In the genomic region with DNA sequence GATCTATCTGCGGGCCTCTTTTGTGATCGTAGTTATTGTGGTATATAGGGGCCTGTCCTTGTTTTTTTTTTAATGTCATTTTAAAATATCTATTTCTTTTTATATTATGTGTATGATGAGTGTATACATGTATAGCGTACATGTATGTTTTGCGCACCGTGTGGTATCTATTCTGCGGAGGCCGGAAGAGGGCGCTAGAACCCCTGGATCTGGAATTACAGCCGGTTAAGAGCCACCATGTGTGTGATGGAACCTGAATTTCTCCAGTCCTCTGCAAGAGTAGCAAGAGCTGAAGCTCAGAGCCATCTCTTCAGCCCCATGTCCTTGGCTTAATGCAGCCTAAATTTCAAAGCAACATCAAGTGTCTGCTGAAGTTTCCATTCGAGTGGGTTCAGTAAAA, we compare ENCODE assay signal across 10 mouse cellular contexts. TPM values are rescaled to one million over a fixed set of nuclear protein-coding genes. Genes with fewer than 3 reads are reported as not detected.
DNase-seq lines count a peak whose midpoint lies in the region; ATAC-seq and TF ChIP-seq lines count a peak whose summit lies in the region.
"Had no signal": no experiment of that assay in that cellular context is flagged by ENCODE, and none has a peak within 500 bp of the region (broad histone marks: within the 10 kb centered on the region; RNA-seq: fewer than 3 reads in every experiment).

No protein-coding gene starts in this region.

- peaks cover 0 to 7% of the 10 kb centered on the region in 2 experiments; a peak in 2 of 4 replicates for H3K36me3 ChIP-seq in MEL (ENCODE audit: control insufficient read depth in 1 of 2, insufficient read depth in 2 of 2, low read length in 2 of 2)
- H3K36me3 ChIP-seq: lung, embryonic 15.5 days had no signal

- no peaks in the 10 kb centered on the region for H3K27me3 ChIP-seq in MEL (ENCODE audit: control insufficient read depth in 1 of 2, insufficient read depth in 2 of 2, low read length in 2 of 2)
- H3K27me3 ChIP-seq: lung, embryonic 15.5 days had no signal

- TF ChIP-seq CTCF in left cerebral cortex, adult 2 months (IDR thresholded peaks at IDR 0.05), result peak; percentile 24; the same call in 1 of the 2 replicates
- peak; percentile 65 to 87 (median 87) for TF ChIP-seq CTCF in MEL (IDR thresholded peaks at IDR 0.05 in 2 of 3, conservative IDR thresholded peaks at IDR 0.05 in 1 of 3; ENCODE audit: control insufficient read depth in 1 of 3, insufficient read depth in 1 of 3, low read depth in 2 of 3, low read length in 3 of 3, poor library complexity in 1 of 3, severe bottlenecking in 1 of 3)

- no peak overlapping the region for H3K4me3 ChIP-seq in left cerebral cortex, adult 2 months
- peak overlapping the region; percentile 57 to 64 for H3K4me3 ChIP-seq in MEL (ENCODE audit: control insufficient read depth in 1 of 2, insufficient read depth in 1 of 2, low read depth in 2 of 2, low read length in 2 of 2)

- no peak for ATAC-seq in monocyte, adult 5-6 weeks (replicated peaks; ENCODE audit: insufficient number of reproducible peaks, low FRiP score, low TSS enrichment, poor library complexity, severe bottlenecking)

- no peaks in the 10 kb centered on the region for H3K9me3 ChIP-seq in MEL (replicated peaks; ENCODE audit: insufficient read depth, low read length)
- H3K9me3 ChIP-seq: lung, embryonic 15.5 days had no signal

- intact Hi-C loops in left cerebral cortex, adult 2 months (cut with DNase I), result no loop called here

- no peak for TF ChIP-seq EP300 in MEL (IDR thresholded peaks at IDR 0.05; ENCODE audit: low read depth in 1 of 2, low read length in 2 of 2)

- H3K9ac ChIP-seq in MEL (ENCODE audit: control insufficient read depth, low read depth, low read length, poor library complexity, severe bottlenecking), result peak overlapping the region; percentile 61
- H3K9ac ChIP-seq: lung, embryonic 15.5 days had no signal

- no peak overlapping the region for H3K27ac ChIP-seq in left cerebral cortex, adult 2 months
- peak overlapping the region; percentile 76 for H3K27ac ChIP-seq in MEL (ENCODE audit: control insufficient read depth, low read depth, low read length)
- H3K27ac ChIP-seq: lung, embryonic 15.5 days had no signal

- peak; percentile 82 for TF ChIP-seq RAD21 in MEL (IDR thresholded peaks at IDR 0.05; ENCODE audit: low read depth, low read length)

- H3K79me2 ChIP-seq in MEL (ENCODE audit: control insufficient read depth, insufficient read depth, low read length, poor library complexity), result no peaks in the 10 kb centered on the region

- DNase-seq in left cerebral cortex, adult 2 months (ENCODE audit: extremely low spot score in 1 of 2, low spot score in 2 of 2), result no peak
- DNase-seq in left cerebral cortex, adult 11 months (ENCODE audit: low spot score), result no peak
- DNase-seq in MEL (ENCODE audit: low read depth, low spot score), result peak; percentile 89
- DNase-seq in embryo, embryonic 11 days, result peak; percentile 25
- peak; percentile 37 for DNase-seq in lung, postnatal 36 days
- no peak for DNase-seq in layer of hippocampus, postnatal 25 days (ENCODE audit: extremely low spot score in 1 of 2, low spot score in 1 of 2)
- DNase-seq: adrenal gland, adult 2 months; right cerebral cortex, postnatal 4 days had no signal

- peaks cover 4 to 5% of the 10 kb centered on the region in 2 experiments for H3K4me1 ChIP-seq in MEL (ENCODE audit: control insufficient read depth in 1 of 2, insufficient read depth in 2 of 2, low read length in 2 of 2)

- TF ChIP-seq POLR2A in MEL (IDR thresholded peaks at IDR 0.05; ENCODE audit: control insufficient read depth in 1 of 2, insufficient read depth in 1 of 2, low read depth in 1 of 2, low read length in 2 of 2, poor library complexity in 1 of 2), result no peak

TF ChIP-seq in MEL, 35 proteins besides CTCF, POLR2A, EP300 and RAD21:
- TF ChIP-seq MXI1 (IDR thresholded peaks at IDR 0.05; ENCODE audit: low read depth, low read length) (peak; percentile 74; the same call in 1 of the 2 replicates), ZKSCAN1 (IDR thresholded peaks at IDR 0.05; ENCODE audit: low read depth, low read length) (no peak), GATA1 (IDR thresholded peaks at IDR 0.05; ENCODE audit: low read depth, low read length) (no peak), SIN3A (IDR thresholded peaks at IDR 0.05; ENCODE audit: low read length) (peak; percentile 55; the same call in 1 of the 2 replicates), SMC3 (IDR thresholded peaks at IDR 0.05; ENCODE audit: low read depth, low read length) (peak; percentile 67), MAX (IDR thresholded peaks at IDR 0.05; ENCODE audit: low read length) (no peak), ZC3H11A (IDR thresholded peaks at IDR 0.05; ENCODE audit: low read depth, low read length) (peak; percentile 48), MEF2A (IDR thresholded peaks at IDR 0.05; ENCODE audit: extremely low read depth, insufficient replicate concordance, low read depth, low read length, poor library complexity, severe bottlenecking) (no peak), ZNF384 (IDR thresholded peaks at IDR 0.05; ENCODE audit: low read depth, low read length) (peak; percentile 65; the same call in 1 of the 2 replicates), BHLHE40 (IDR thresholded peaks at IDR 0.05; ENCODE audit: borderline replicate concordance, low read depth, low read length) (no peak), MYB (IDR thresholded peaks at IDR 0.05; ENCODE audit: low read depth, low read length) (no peak), USF2 (IDR thresholded peaks at IDR 0.05; ENCODE audit: borderline replicate concordance in 1 of 2, insufficient read depth in 1 of 2, low read depth in 1 of 2, low read length in 2 of 2) (no peak)

RNA-seq across cellular contexts. Expression of a gene that starts 1.2 kb away (rescaled TPM):
- 1 to 10 TPM; 4.6 to 5.8 TPM for total RNA-seq in left cerebral cortex, adult 2 months (2021)
- 0.03 and 0.04 TPM in 2 replicates for total RNA-seq in MEL (2012; rRNA removed)
- polyA plus RNA-seq in MEL (2012; ENCODE audit: insufficient read depth in 1 of 2, insufficient read length in 2 of 2, low read depth in 1 of 2, low replicate concordance in 2 of 2, missing spikeins in 1 of 2), result under 1 TPM in 1 of 2 experiments, not detected in 1; 0.11 TPM
- 1 to 10 TPM; 4.4 TPM for total RNA-seq in layer of hippocampus, postnatal 25 days (2021)
- total RNA-seq in monocyte, adult 5-6 weeks (2017), result under 0.01 TPM in 1 of 3 replicates, not detected in the others

RNA-seq across cellular contexts. Expression of a gene that starts 11.6 kb away (rescaled TPM):
- 10 to 100 TPM; 33.8 to 38.3 TPM for total RNA-seq in left cerebral cortex, adult 2 months (2021)
- total RNA-seq in MEL (2012; rRNA removed), result 23.2 and 24.9 TPM in 2 replicates
- polyA plus RNA-seq in MEL (2012; ENCODE audit: insufficient read depth in 1 of 2, insufficient read length in 2 of 2, low read depth in 1 of 2, low replicate concordance in 2 of 2, missing spikeins in 1 of 2), result 10 to 100 TPM; 30.0 to 83.7 TPM
- total RNA-seq in layer of hippocampus, postnatal 25 days (2021), result 10 to 100 TPM; 36.8 to 40.1 TPM
- 67.9 to 73.5 TPM (median 73.1 TPM) in 3 replicates for total RNA-seq in monocyte, adult 5-6 weeks (2017)

Comparison
In these comparisons a context has a peak if more than half of its experiments do, and no peak if none do; other contexts are left out.
1. DNase-seq: peak in MEL (single experiment), embryo, embryonic 11 days (single experiment) and lung, postnatal 36 days (single experiment); none in left cerebral cortex, adult 2 months (0 of 2), left cerebral cortex, adult 11 months (single experiment) and layer of hippocampus, postnatal 25 days (0 of 2).